Mouse (Mus musculus) gastrocnemius, postnatal 36 days (tissue): ENCODE measurements around the gene Mapk9. TPM values are rescaled to one million over a fixed set of nuclear protein-coding genes. Genes with fewer than 3 reads are reported as not detected.
A peak's percentile ranks its signal among the peaks of the same experiment; 100 is the strongest.

Experiments
- DNase-seq, 2 experiments: peaks; one replicate each; pipeline ENCODE4 v3.0.0; 2022
- intact Hi-C: fragments of 180-260 bp; cut with DNase I; formaldehyde crosslinking; loops from one replicate; pipeline ENCODE4 v1.15.1; 2025
- total RNA-seq, 2 experiments: library from RNA; stranded (reverse); gene quantifications; 2 replicates each; pipeline ENCODE4 v1.2.3; 2021

Mapk9 gene
- total RNA-seq, 2 experiments from 2014 or later: 43.5 to 49.9 TPM

DNA sequence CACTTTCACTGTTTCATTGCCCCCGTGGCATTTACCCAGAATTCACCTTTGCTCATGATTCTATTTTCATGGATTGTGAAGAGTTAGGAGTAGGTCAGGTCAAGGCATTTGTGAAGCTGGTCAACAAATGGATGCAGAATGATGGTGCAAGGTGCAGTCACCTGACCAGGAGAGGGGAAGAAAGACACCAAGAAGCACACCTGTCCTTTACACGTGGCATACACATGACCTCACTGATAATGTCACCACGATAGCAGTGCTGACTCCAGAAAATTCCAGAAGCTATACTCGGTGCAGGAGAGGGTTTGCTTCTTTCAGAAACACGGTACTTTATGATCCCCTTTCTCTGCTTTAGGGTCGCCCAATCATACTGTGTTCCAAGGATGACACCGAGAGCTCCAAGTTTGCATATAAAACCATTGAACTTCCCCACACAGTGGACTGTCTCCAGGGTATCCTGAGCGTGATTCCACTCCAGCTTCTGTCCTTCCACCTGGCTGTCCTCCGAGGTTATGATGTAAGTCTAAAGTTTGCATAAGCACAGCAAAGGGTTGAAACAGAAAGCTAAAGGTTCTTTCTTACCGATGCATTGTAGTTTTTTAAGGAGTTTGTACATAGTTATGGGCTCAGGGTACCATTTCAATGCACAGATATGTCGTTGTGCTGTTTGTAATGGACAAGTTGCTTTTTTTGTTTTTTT, 11.1 kb upstream of the Mapk9 start:
- intact Hi-C loops: no loop called here
- no peak for DNase-seq

DNA sequence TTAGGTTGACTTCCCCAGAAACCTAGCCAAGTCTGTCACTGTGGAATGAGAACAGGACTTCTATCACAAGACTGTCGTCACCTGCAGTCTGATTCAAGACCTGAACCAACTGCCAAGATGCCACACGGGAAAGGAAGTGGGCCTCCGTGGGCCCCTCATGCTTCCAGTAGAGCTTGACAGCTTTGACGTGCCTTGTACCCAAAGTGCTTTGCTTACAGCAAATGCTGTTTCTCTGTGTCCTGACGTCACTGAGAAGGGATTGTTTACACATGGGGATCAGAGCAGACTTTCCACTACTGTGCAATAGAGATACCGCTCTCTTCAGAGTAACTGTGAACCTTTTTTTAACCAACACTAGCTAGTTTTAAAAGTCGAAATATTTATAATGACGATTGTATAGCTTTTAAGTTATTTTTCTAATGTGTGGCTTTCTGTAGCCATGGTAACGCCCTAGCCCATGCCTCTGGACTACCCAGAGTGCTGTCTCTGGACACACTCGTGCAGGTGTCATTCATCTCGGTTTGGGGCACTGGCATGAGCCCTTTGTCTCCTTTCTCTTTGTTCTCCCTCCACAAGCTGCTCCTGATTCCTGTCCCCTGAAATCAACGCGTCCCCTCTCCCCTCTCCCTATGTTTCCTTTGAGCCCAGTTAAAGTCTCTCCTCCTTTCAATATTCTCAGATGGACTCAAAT, 8.7 kb upstream of the Mapk9 start:
- intact Hi-C loops: no loop called here
- DNase-seq: no peak

DNA sequence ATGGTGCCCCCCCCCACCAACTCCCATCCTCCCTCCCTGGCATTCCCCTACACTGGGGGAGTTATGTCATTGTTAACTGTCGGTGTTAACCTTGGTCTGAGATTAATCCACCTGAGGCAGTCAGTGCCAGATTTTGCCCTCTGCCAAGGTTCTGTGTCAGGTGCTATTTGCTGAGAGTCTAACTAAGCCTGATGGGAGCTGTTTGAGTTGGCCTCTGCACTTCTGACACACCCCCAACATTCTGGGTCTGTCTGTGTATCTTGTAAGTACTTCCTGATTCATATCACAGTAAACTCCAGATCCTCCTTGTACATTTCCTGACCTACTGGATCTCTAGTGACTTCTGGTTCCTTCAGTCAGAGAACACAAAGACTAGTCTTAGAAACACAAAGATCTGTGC, 5.9 kb upstream of the Mapk9 start:
- intact Hi-C loops: no loop called here
- no peak for DNase-seq

DNA sequence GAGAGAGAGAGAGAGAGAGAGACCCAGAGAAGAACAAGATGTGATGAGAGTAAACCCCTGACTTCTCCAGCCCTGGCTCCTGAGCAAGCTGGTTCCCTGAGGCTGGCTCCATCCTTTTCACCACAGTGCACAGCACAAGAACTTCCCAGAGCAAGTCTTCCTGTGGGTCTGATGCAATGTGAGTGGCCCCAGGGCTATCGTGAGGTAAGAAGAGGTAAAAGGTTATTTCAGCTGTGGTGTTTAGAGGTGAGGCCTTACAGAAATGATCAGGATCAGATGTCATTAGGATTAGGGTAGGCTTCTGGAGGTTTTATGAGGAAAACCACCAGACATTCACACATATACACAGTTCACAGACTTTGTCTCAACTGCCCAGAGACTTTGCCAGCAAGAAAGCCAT, 4.7 kb upstream of the Mapk9 start:
- DNase-seq: no peak

DNA sequence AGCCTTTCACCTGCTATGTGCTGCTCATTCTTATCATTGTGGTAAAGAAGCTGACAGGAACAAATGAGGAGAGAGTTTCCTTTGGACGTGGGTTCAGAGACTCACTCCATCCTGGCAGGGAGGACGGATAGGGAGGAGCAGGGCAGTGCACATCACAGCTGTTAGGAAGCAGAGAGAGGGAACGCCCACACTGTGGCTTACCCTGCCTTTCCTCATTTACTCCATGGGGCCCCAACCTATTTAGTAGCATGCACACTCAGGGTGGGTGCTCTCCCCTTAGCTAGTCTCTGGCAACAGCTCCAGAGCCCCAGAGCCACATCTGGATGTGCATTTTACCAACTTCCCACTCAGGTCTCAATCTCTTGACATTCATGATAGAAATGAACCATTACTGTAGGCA, 3.8 kb upstream of the Mapk9 start:
- no peak for DNase-seq
- intact Hi-C loops: no loop called here

More for the DNA sequence above, 4.7 kb upstream of the Mapk9 start:
- intact Hi-C loops: no loop called here

DNA sequence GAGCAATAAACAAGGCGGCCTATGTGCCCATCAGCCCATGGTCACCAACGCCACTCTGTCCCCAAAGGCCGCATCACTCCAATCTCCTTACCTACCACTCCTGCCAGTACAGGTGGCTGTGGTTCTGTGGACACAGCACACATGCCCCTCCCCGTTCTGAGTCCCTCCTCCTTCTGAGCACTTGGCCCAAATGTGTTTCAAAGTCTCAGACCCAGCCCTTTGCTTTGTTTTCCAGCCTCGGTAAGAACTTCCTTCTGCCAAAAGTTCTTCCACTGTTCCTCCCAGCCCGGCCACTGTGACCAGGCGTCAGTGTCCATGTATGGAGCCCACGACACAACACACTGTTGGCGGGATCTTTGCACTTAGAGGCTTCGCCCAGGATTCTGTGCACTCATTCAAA, 2.2 kb upstream of the Mapk9 start:
- DNase-seq: no peak
- intact Hi-C loops: loop anchor here (2.0 kb wide), 1 partner anchor 116 kb away; no protein-coding TSS in a partner anchor

DNA sequence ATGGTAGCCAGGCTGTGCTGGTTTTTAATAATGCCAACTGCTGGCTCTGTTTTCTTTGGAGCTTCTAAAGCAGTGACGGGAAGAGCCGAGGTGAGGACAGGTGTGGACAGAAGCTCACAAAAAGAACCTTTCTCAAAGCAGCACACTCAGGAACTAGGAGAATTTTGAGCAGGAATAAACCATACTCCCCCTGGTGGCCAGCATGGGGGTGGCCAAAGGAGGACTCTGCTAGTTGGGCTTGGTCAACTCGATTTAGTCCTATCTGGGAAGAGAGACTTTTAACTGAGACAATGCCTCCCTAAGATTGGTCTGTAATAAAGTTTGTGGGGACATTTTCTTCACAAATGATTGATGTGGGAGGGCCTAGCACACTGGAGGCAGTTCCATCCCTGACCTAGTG, 1.6 kb upstream of the Mapk9 start:
- intact Hi-C loops: loop anchor here (2.0 to 5.0 kb wide), 2 partner anchors 116 to 193 kb away; no protein-coding TSS in a partner anchor
- DNase-seq: peak; percentile 48 to 56

DNA sequence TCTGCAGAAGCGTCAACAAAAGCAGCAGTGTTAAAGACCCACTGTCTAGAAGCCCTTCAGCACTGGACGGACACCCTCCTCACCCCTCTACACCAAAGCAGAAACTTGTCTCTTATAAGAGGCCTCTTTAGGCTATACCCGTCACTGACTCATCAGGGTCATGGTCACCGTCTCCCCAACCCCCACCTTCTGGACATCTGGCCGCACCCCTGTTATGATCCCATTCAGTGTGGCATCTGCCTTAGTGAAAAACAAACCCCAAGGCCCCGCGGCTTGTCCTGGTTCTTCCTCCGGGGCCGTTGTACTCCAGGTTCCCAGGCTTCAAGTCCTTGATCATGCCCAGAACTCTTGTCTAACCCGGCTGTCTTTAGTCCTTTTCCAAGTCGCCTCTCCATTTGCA, 593 bp upstream of the Mapk9 start:
- intact Hi-C loops: loop anchor here (2.0 to 5.0 kb wide), 2 partner anchors 117 to 194 kb away; no protein-coding TSS in a partner anchor
- no peak for DNase-seq

DNA sequence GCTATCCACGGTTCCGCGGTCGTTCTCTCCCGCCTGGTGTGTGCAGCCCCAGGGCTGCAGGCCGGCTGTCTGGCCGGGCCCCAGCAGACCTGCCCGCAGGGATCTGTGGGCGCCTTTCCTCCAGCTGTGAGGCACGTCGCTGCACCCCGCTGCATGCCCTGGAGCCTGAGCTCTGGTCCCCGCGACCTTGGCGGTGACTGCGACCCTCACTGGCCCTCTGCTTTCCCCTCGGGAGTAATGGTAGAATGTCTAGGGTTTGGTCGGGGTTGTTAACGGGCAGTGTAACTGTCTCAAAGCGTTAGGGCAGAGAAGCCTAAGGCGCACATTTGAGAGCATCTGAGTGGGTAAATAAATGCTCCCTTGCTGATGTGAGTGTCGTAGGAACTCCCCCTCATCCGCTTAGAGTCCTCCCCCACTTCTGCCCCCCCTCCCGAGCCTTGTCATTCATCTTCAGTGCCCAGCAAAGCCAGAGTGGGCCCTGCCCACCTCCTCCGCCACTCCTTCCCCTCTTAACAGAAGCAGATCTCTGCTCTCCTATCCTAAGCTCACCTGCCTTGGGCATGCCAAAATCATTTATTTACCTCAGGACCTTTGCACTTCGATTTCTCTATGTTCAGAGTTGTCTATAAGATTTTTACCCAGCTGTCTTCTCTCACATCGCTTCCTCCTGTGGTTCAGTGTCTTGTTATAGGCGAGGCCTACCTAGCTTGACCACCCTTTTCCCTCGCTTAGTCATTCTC, 690 bp downstream of the Mapk9 start:
- no peak for DNase-seq
- intact Hi-C loops: loop anchor here (5.0 kb wide), 1 partner anchor 195 kb away; no protein-coding TSS in a partner anchor

DNA sequence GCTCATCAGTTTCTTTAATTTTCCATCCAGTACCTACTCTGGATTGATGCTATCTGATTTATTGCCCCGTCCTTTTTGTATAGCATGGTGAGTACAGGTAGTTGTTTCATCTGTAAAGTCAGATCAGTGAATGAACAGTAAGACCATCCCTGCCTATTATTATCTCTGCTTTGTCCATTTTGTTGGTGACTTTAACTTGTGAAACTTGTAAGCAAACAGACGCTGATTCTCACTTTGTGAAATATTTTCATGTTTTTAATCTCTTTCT, 1.2 kb downstream of the Mapk9 start:
- intact Hi-C loops: loop anchor here (5.0 kb wide), 1 partner anchor 195 kb away; no protein-coding TSS in a partner anchor
- no peak for DNase-seq

DNA sequence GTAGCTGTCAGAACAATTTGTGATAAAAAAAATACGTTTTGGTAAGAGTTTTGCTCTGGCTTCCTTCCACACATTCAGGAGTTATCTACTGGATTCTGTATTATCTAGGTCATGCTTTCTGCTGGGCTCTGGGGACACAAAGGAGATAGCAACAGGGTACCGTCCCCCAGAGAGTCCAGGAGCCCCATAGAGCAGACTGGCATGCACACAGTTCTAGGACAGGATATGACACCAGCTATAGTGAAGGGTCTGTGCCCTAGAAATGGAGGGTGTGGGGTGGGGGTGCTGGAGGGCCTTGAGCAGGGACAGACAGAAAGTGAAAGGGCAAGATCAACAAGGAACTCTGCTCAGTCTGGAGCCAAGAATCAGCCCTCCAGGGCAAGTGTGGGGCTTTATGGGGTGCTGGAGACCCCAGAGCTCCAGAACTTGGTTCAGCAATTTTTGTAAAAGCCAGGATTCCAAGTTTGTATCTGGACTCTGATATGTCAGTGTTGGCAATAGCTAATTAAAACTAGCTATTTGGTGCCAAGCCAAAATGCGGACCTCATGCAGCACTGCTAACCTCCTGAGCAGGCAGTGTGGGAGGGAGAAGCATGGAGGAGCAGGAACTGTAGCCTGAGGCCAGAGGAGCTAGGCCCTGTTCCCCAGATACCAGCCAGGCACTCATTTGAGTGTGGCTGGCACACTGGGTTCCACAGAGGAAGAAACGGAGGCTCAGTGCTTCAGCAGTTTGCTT, 1.7 kb downstream of the Mapk9 start:
- intact Hi-C loops: loop anchor here (5.0 kb wide), 1 partner anchor 196 kb away; no protein-coding TSS in a partner anchor
- DNase-seq: no peak

DNA sequence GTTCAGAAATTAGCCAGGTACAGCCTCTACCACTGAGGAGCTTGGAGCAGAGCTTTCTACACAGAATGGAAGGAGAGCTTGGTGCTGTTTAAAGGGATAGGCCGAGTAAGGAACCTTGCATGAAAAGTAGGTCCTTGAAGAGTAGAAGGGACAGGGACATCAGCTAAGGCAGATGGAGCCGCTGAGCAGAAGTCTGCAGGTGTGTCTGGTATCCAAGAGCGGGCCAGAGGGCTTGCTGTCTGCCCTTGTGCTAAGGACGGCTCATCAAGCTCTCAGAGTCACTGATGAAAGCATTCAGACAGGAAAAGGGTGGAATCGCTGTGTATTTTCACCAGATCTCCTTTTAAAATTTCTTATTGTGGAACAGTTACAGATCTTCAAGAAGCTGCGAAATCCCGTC, 3.8 kb downstream of the Mapk9 start:
- DNase-seq: no peak
- intact Hi-C loops: no loop called here

DNA sequence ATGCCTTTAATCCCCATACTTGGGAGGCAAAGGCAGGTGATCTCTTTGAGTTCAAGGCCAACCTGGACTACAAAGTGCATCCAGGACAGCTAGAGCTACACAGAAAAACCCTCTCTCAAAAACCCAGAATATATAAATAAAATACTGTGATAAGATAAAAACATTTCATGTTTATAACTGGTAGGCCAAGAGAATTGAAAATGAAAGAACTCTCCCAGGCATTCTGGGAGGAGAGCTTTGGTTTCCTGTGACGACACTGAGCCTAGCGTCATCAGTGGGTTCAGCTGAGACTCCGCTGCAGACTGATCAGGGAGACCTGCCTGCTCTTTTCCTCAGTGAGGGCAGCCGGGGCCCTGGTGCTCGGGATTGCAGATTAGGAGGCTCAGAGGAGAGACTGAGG, 8.6 kb downstream of the Mapk9 start:
- no peak for DNase-seq
- intact Hi-C loops: no loop called here

DNA sequence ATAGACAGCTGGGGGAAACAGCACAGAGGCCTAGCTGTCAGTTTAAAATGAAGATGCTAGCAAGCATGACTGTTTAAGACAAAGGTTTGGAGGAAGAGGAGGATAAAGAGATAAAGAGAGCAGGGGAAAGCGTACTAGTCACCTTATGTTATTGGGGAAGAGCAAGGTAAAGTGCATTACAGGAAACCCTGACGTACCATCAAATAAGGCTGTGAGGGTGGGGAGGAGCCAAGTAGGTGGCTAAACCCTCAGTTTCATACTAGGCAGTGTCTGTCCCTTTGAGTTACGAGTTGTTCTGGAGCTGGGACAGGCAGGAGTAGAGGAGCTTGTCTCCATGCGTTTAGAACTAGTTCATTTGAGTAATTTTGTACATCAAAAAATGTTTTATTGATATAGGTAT, 14.6 kb downstream of the Mapk9 start:
- intact Hi-C loops: no loop called here
- DNase-seq: no peak

DNA sequence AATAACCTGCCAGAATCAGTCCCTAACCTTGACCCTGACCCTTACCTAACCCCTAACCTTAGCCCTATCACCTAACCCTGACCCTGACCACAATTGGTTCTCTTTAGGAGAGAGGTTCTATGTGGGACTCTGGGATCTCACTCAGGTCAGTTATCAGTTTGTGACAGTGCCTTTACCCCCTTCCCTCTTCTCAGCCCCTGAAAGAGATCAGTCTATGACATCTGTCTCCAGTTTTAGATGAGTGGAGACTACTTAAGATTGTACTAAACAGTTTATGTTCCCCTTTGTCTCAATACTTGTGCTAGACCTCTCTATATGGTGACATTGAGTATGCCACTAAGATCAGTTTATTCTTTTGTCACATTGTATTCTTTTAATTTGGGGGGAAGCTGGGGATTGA, 17.4 kb downstream of the Mapk9 start:
- intact Hi-C loops: no loop called here
- DNase-seq: no peak

DNA sequence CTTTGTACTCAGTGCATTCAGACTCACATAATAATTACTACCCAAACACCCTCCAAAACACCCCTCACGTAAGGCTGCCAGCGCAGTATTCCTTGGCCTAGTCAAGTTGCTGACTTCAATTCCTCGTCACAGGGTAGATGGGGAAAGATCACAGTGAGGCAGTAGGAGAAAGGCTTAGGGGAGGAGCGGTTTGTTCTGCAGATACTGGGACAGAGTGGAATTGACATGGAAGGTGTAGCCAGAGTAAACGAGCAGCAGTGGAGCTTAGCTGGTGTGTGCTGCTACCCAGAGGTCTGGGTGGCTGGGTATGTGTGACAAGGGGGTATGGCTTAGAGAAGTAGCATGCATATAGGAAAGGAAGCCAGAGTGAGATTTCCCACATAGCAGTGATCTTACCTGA, 20.8 kb downstream of the Mapk9 start:
- no peak for DNase-seq
- intact Hi-C loops: loop anchor here (5.0 kb wide), 1 partner anchor 215 kb away; no protein-coding TSS in a partner anchor

DNA sequence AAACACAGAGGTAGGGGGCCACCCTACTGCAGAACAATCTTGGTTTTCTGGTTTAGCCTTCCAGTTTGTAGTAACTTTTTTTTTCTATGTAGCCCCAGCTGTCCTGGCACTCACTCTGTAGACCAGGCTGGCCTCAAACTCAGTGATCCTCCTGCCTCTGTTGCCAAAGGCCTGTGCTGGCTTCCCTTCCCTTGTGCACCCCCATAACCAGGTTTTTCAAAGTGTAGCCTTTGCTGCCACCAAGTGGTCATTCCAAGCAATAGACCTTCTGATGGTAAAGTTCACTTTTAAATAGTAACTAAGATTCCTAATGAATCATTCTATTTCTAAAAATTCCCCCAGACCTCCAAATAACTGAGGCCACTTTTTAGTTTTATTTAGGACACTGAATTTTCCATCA, 23.2 kb downstream of the Mapk9 start:
- no peak for DNase-seq

DNA sequence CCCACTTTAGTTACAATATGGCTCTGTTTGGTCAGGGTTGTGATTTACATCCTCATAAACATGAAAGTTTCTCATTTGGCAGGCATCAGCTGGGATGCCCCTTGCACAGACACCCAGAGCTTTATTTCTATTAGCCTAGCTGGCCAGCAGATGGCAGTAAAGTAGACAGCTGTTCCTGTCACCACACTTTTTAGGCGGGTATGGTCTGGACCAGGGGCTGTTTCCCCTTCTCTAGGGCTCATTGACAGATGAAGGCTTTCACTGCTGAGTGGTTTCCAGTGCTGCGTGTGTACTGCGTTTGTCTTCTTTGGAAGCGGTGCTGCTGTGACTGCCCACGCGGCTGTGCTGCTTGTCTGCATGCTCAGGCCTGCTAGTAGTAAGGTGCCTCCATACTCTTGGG, 25.4 kb downstream of the Mapk9 start:
- DNase-seq: no peak
- intact Hi-C loops: loop anchor here (5.0 kb wide), 2 partner anchors 45 to 145 kb away; no protein-coding TSS in a partner anchor

More for the DNA sequence above, 23.2 kb downstream of the Mapk9 start:
- intact Hi-C loops: loop anchor here (5.0 kb wide), 3 partner anchors 42 to 217 kb away; no protein-coding TSS in a partner anchor

DNA sequence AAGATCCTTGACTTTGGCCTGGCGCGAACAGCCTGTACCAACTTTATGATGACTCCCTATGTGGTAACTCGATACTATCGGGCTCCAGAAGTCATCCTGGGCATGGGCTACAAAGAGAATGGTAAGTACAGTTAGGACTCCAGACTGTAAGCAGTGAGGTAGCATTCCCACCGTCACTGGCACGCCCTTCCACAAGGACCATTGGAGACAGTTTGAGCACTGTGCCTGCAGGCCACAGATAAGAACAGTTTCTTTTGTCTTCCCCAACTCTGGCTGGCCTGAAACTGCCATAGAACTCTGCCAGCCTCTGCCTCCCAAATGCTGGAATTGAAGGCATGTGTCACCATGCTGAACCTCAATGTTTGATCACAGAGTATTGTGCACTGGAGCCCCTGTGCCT, 26.2 kb downstream of the Mapk9 start:
- DNase-seq: no peak
- intact Hi-C loops: loop anchor here (5.0 kb wide), 2 partner anchors 45 to 145 kb away; no protein-coding TSS in a partner anchor
